Mouse (Mus musculus) monocyte, adult 5-6 weeks (primary cell): Measurements from ENCODE around the gene Dscaml1. TPM values are rescaled to one million over a fixed set of nuclear protein-coding genes. Genes with fewer than 3 reads are reported as not detected.
"Not testable (repeated sequence)": the region's sequence is repeated elsewhere in the genome, so short reads cannot be mapped to it uniquely, and the experiment has no call there.

Experiments used
- ATAC-seq: fragments of 153-309, 156-312 bp; replicated peaks from 2 replicates; pipeline ENCODE4 v1.8.0; 2017; ENCODE audit warnings: mild to moderate bottlenecking; ENCODE audit not compliant: low TSS enrichment, insufficient number of reproducible peaks, severe bottlenecking, poor library complexity, low FRiP score
- total RNA-seq: library from RNA; stranded (forward); fragments of 200-1000, 200-491, 200-594 nt; gene quantifications from 3 replicates; pipeline ENCODE4 v1.2.3, GENCODE M21; 2017

The Dscaml1 gene
- total RNA-seq, 1 experiment from 2014 or later = not detected

- no peak for ATAC-seq
Measured at GRCm38 (mm10) chr9:45769596-45769995, 343.2 kb downstream of the Dscaml1 start.

- no peak for ATAC-seq
Measured at GRCm38 (mm10) chr9:45774088-45774487, 347.7 kb downstream of the Dscaml1 start.

- not testable (repeated sequence) for ATAC-seq
Measured at GRCm38 (mm10) chr9:45776176-45776575, 349.7 kb downstream of the Dscaml1 start.

- no peak for ATAC-seq
Measured at GRCm38 (mm10) chr9:45779201-45779600, 352.8 kb downstream of the Dscaml1 start.

GRCm38 (mm10) chr9:45783249-45784069 lies 357.0 kb downstream of the Dscaml1 start:
- no peak for ATAC-seq

GRCm38 (mm10) chr9:45787071-45787470 lies 360.6 kb downstream of the Dscaml1 start:
- no peak for ATAC-seq

GRCm38 (mm10) chr9:45787547-45787946 lies 361.1 kb downstream of the Dscaml1 start:
- no peak for ATAC-seq

DNA sequence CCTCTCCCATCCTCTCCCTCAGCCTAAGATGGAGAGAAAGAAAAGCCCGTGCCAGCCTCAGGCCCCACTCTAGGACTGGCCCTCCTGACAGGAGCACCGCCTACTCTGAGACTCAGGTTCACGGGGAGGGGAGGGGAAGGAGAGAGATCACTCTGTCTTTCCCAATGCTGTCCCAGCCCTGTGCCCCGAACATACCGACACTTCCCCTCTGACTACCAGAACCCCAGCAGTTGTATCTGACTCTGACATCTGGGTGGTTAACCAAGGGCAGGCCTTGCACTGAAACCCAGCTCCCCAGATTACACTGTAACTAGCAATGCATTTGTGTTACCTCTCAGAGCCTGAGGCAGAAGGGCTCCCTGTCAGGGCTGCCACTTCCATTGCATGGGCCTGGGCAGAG lies 362.0 kb downstream of the Dscaml1 start:
- no peak for ATAC-seq

GRCm38 (mm10) chr9:45791456-45792142 lies 365.2 kb downstream of the Dscaml1 start:
- no peak for ATAC-seq

GRCm38 (mm10) chr9:45792235-45792634 lies 365.8 kb downstream of the Dscaml1 start:
- ATAC-seq = no peak

- no peak for ATAC-seq
Measured at GRCm38 (mm10) chr9:45793697-45794096, 367.3 kb downstream of the Dscaml1 start.

GRCm38 (mm10) chr9:45795722-45796121 lies 369.3 kb downstream of the Dscaml1 start:
- ATAC-seq = no peak

DNA sequence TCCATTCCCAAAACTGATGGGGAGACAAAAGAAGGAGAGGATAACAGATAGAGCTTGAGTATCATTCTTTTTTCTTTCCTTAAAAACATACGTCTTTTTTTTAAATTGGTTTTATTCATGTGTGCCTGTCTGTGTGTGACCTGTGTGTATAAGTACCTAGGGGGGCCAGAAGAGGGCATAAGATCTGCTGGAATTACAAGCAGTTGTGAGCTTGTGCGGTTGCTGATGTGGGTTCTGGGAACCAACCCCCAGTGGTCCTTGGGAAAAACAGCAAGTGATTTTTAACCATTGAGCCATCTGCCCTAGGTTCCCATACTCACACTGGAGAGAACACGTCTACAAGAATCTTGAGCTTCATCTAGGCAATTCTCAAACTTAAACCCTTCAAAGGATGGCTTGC lies 370.8 kb downstream of the Dscaml1 start:
- no peak for ATAC-seq

- no peak for ATAC-seq
Measured at GRCm38 (mm10) chr9:45798467-45799164, 372.2 kb downstream of the Dscaml1 start.

GRCm38 (mm10) chr9:45799402-45799801 lies 373.0 kb downstream of the Dscaml1 start:
- ATAC-seq = no peak

Other genes with a start within 250 kb of the Dscaml1 start
- gene BC049352, start 244.6 kb upstream of the Dscaml1 start, total RNA-seq = 1.7 to 7.5 TPM (median 4.2 TPM) in 3 replicates
- not detected in 3 replicates for gene Tmprss4, start 222.5 kb upstream of the Dscaml1 start, total RNA-seq
- 358 to 411 TPM (median 369 TPM) in 3 replicates for gene Il10ra, start 157.5 kb upstream of the Dscaml1 start, total RNA-seq
- gene Tmprss13, start 107.5 kb upstream of the Dscaml1 start, total RNA-seq = 0.68 to 2.6 TPM in 2 of 3 replicates, not detected in the other
- gene Fxyd6, start 56.4 kb upstream of the Dscaml1 start, total RNA-seq = not detected in 3 replicates
- not detected in 3 replicates for gene Fxyd2, start 27.0 kb upstream of the Dscaml1 start, total RNA-seq